Mouse (Mus musculus) limb, embryonic 10.5 days (tissue): Measurements from ENCODE around the gene Pnrc2. TPM values are rescaled to one million over a fixed set of nuclear protein-coding genes. Genes with fewer than 3 reads are reported as not detected.

Source experiments
- DNase-seq: peaks from one replicate; pipeline ENCODE4 v3.0.0-alpha.2; 2017; ENCODE audit warnings: low spot score
- H3K27ac ChIP-seq: fragments of 300-500 bp; sonication (generic); 2 replicates; pipeline ENCODE4 v1.5.1; 2016; ENCODE audit warnings: mild to moderate bottlenecking
- H3K27me3 ChIP-seq: fragments of 300-500 bp; sonication (generic); 2 replicates; pipeline ENCODE4 v1.6.1; 2016; ENCODE audit warnings: low read depth, mild to moderate bottlenecking; ENCODE audit not compliant: poor library complexity, severe bottlenecking
- H3K36me3 ChIP-seq: fragments of 300-500 bp; sonication (generic); 2 replicates; pipeline ENCODE4 v1.6.1; 2016; ENCODE audit warnings: mild to moderate bottlenecking, moderate library complexity
- H3K4me1 ChIP-seq: fragments of 300-500 bp; sonication (generic); 2 replicates; pipeline ENCODE4 v1.6.1; 2016
- H3K4me3 ChIP-seq: fragments of 300-500 bp; sonication (generic); 2 replicates; pipeline ENCODE4 v1.5.1; 2016; ENCODE audit warnings: mild to moderate bottlenecking, moderate library complexity
- H3K9me3 ChIP-seq: fragments of 300-500 bp; sonication (generic); replicated peaks from 2 replicates; pipeline ENCODE4 v1.6.1; 2016; ENCODE audit warnings: mild to moderate bottlenecking
- WGBS: fragments of 180-500 bp; shearing (Covaris S2); methylation state at CpG from one replicate; pipeline ENCODE4 v1.1.7; 2016; 5-methylcytosine and 5-hydroxymethylcytosine counted together
- polyA plus RNA-seq: library from polyadenylated mRNA; unstranded; fragments of >200 nt; fragmentation: Nextera tagmentation; extraction: Ambion mirVana; gene quantifications from 2 replicates; pipeline ENCODE4 v1.2.1, GENCODE M21; 2016

Gene Pnrc2
- polyA plus RNA-seq, 1 experiment from 2014 or later: 208 TPM

GRCm38 (mm10) chr4:135888448-135889057 lies 14.9 kb upstream of the Pnrc2 start:
- WGBS: 91% methylated on average over 24 of the region's 24 CpGs
- no peak for DNase-seq

DNA sequence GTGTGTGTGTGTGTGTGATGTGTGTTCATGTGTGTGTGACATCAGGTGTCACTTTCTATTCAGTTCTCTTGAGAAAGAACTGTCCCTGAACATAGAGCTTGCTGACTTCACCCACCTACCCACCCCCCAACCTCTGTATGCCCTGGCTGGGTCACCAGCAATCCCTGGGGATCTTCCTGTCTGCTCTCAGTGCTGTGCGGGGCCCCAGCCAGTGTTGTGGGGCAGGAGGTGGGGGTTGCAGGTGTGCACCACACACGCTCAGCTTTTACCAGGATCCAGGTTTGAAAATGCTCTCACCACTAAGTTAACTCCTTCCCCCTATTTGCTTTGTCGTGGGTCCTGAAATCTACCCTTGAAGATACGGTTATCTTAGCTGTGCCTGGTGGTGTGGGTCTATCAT lies 12.5 kb upstream of the Pnrc2 start:
- H3K27ac ChIP-seq: no peak overlapping the region
- WGBS: 89% methylated on average over 4 of the region's 4 CpGs
- H3K9me3 ChIP-seq: no peaks in the 10 kb centered on the region
- H3K4me1 ChIP-seq: peaks cover 17% of the 10 kb centered on the region
- DNase-seq: peak; percentile 13
- no peak overlapping the region for H3K4me3 ChIP-seq
- H3K27me3 ChIP-seq: no peaks in the 10 kb centered on the region
- no peaks in the 10 kb centered on the region for H3K36me3 ChIP-seq

More at GRCm38 (mm10) chr4:135888448-135889057, 14.9 kb upstream of the Pnrc2 start:
- H3K36me3 ChIP-seq: no peaks in the 10 kb centered on the region
- no peak overlapping the region for H3K4me3 ChIP-seq
- no peaks in the 10 kb centered on the region for H3K9me3 ChIP-seq
- no peak overlapping the region for H3K27ac ChIP-seq
- no peaks in the 10 kb centered on the region for H3K27me3 ChIP-seq
- H3K4me1 ChIP-seq: peaks cover 28% of the 10 kb centered on the region

- H3K4me3 ChIP-seq: no peak overlapping the region
- WGBS: 88% methylated on average over 12 of the region's 12 CpGs
These were observed 12.0 kb upstream of the Pnrc2 start for GRCm38 (mm10) chr4:135885676-135886075.

GRCm38 (mm10) chr4:135884531-135884930 lies 10.9 kb upstream of the Pnrc2 start:
- no peak for DNase-seq
- no peak overlapping the region for H3K4me3 ChIP-seq
- H3K36me3 ChIP-seq: no peaks in the 10 kb centered on the region
- peak overlapping the region; percentile 72 for H3K27ac ChIP-seq
- H3K27me3 ChIP-seq: no peaks in the 10 kb centered on the region
- H3K4me1 ChIP-seq: peaks cover 22% of the 10 kb centered on the region
- 52% methylated on average over 6 of the region's 6 CpGs for WGBS
- H3K9me3 ChIP-seq: no peaks in the 10 kb centered on the region

More at GRCm38 (mm10) chr4:135885676-135886075, 12.0 kb upstream of the Pnrc2 start:
- no peaks in the 10 kb centered on the region for H3K27me3 ChIP-seq
- no peak overlapping the region for H3K27ac ChIP-seq
- H3K36me3 ChIP-seq: no peaks in the 10 kb centered on the region
- no peaks in the 10 kb centered on the region for H3K9me3 ChIP-seq
- DNase-seq: peak; percentile 25
- H3K4me1 ChIP-seq: peaks cover 17% of the 10 kb centered on the region

GRCm38 (mm10) chr4:135883881-135884516 lies 10.3 kb upstream of the Pnrc2 start:
- Histone ChIP-seq H3K9me3 (no peaks in the 10 kb centered on the region), H3K4me1 (peaks cover 22% of the 10 kb centered on the region), H3K4me3 (no peak overlapping the region), H3K27me3 (no peaks in the 10 kb centered on the region), H3K27ac (peak overlapping the region; percentile 72), H3K36me3 (no peaks in the 10 kb centered on the region)
- 52% methylated on average over 7 of the region's 7 CpGs for WGBS
- peak; percentile 31 for DNase-seq

DNA sequence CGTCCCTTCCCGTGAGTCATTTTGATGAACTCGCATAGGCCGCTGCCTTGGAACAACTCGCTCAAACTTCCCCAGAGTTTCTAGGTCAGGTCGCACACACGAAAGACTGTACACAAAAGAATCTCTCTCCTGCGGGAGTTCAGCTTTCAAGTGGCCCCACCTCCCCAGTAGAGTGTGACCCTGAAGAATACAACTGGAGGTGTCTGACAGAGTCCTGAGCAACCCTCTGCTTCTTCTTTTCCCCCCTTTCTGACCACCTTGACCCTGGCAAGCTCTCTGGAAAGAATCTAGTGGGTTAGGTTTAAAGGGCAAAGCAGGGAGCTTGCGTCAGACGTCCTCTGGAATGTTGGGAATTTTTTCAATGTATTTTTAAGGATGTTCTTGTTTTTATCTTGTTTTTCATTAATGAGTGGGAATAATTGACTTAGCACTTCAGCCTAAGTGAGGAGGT lies 9.8 kb upstream of the Pnrc2 start:
- WGBS: 68% methylated on average over 10 of the region's 10 CpGs
- Histone ChIP-seq H3K4me3 (no peak overlapping the region), H3K27me3 (no peaks in the 10 kb centered on the region), H3K4me1 (peaks cover 22% of the 10 kb centered on the region), H3K36me3 (no peaks in the 10 kb centered on the region), H3K9me3 (no peaks in the 10 kb centered on the region), H3K27ac (no peak overlapping the region)
- DNase-seq: peak; percentile 29

DNA sequence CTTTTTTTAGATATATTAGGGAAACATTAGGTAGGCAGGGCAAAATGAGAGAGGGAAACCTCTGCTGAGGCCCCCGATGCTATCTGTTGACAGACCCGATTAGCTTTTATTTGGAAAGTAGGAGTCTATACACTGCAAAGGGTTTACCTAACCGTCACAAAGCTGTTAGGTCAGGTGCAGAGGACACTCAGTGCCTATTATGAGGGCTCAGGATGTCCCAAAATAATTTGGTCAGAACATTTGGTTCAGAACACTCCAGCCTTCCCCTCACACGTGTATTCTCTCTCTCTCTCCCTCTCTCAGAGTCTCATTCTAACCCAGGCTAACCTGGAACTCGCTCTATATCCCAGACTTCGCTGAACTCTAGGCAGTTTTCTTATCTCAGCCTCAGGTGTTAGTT lies 8.4 kb upstream of the Pnrc2 start:
- no peak overlapping the region; the same call in 1 of the 2 replicates for H3K27ac ChIP-seq
- DNase-seq: no peak
- no peaks in the 10 kb centered on the region for H3K36me3 ChIP-seq
- 78% methylated on average over 6 of the region's 6 CpGs for WGBS
- H3K4me1 ChIP-seq: peaks cover 24% of the 10 kb centered on the region
- no peaks in the 10 kb centered on the region for H3K9me3 ChIP-seq
- no peak overlapping the region for H3K4me3 ChIP-seq
- no peaks in the 10 kb centered on the region for H3K27me3 ChIP-seq

- no peak for DNase-seq
These were observed 6.9 kb upstream of the Pnrc2 start for GRCm38 (mm10) chr4:135880576-135880975.

DNA sequence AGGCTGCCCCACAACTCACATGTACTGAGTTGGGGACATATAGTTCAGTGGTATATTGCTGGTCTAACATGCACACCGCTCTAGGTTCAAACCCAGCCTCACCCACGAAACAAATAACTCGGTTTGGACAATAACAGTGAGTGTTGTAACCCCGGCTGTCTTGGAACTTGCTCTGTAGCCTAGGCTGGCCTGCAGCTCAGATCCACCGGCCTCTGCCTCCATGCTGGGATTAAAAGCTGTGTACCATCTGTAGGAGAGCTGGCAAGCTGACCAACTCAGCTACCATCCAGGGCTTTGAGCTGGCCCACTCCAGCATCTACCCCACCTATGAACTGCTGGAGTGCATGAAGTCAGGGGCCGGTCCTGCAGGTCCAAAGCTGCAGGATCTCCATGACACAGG lies 6.4 kb upstream of the Pnrc2 start:
- Histone ChIP-seq H3K4me1 (peaks cover 39% of the 10 kb centered on the region), H3K9me3 (no peaks in the 10 kb centered on the region), H3K27me3 (no peaks in the 10 kb centered on the region), H3K27ac (peak overlapping the region; percentile 19; the same call in 1 of the 2 replicates), H3K4me3 (no peak overlapping the region), H3K36me3 (no peaks in the 10 kb centered on the region)
- no peak for DNase-seq
- 90% methylated on average over 6 of the region's 6 CpGs for WGBS

More at GRCm38 (mm10) chr4:135880576-135880975, 6.9 kb upstream of the Pnrc2 start:
- WGBS: 87% methylated on average over 10 of the region's 10 CpGs
- Histone ChIP-seq H3K36me3 (no peaks in the 10 kb centered on the region), H3K27ac (no peak overlapping the region), H3K4me1 (peaks cover 38% of the 10 kb centered on the region), H3K4me3 (no peak overlapping the region), H3K9me3 (no peaks in the 10 kb centered on the region), H3K27me3 (no peaks in the 10 kb centered on the region)

DNA sequence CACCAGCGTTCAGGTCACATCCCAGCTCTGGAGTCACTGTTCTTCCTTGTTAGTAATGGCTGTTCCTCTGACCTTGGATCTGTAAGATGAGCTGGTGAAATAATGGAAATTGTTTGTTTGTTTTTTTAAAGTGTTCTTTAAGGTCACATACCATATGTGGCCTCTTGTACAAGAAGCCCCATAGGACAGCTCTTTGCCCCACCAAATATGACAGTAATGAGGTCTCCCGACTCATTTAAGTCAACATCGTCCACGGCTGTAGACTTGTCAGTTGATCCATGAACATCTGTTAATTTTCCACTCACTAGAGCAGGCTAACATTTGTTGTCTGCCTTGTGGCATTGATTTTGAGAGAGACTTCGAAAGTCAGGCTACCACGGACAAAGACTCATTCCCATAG lies 5.4 kb upstream of the Pnrc2 start:
- H3K27me3 ChIP-seq: no peaks in the 10 kb centered on the region
- no peaks in the 10 kb centered on the region for H3K9me3 ChIP-seq
- WGBS: 76% methylated on average over 6 of the region's 6 CpGs
- H3K36me3 ChIP-seq: no peaks in the 10 kb centered on the region
- H3K4me3 ChIP-seq: no peak overlapping the region
- H3K4me1 ChIP-seq: peaks cover 41% of the 10 kb centered on the region
- no peak overlapping the region for H3K27ac ChIP-seq
- DNase-seq: no peak

DNA sequence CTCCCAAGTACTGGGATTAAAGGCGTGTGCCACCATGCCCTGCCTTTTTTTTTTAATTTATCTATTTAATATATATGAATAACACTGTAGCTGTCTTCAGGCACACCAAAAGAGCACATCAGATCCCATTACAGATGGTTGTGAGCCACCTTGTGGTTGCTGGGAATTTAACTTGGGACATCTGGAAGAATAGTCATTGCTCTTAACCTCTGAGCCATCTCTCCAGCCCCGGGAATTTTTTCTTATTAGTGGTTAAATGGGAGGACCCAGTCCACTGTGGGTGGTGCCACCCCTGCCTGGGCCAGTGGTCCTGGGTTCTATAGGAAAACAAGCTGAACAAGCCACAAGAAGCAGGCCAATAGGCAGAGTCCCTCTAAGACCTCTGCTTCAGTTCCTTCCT lies 4.1 kb upstream of the Pnrc2 start:
- Histone ChIP-seq H3K4me1 (peaks cover 40% of the 10 kb centered on the region), H3K27ac (no peak overlapping the region), H3K36me3 (peaks cover 2% of the 10 kb centered on the region), H3K27me3 (no peaks in the 10 kb centered on the region), H3K9me3 (no peaks in the 10 kb centered on the region), H3K4me3 (no peak overlapping the region)
- no peak for DNase-seq
- 72% methylated on average over 2 of the region's 2 CpGs for WGBS

- peaks cover 51% of the 10 kb centered on the region for H3K4me1 ChIP-seq
- no peaks in the 10 kb centered on the region for H3K27me3 ChIP-seq
- DNase-seq: peak; percentile 75
- WGBS: 2% methylated on average over 16 of the region's 16 CpGs
- peaks cover 13% of the 10 kb centered on the region for H3K36me3 ChIP-seq
- peak overlapping the region; percentile 41 for H3K4me3 ChIP-seq
- H3K9me3 ChIP-seq: no peaks in the 10 kb centered on the region
- peak overlapping the region; percentile 99 for H3K27ac ChIP-seq
These were observed 3.0 kb upstream of the Pnrc2 start for GRCm38 (mm10) chr4:135876583-135877020.

DNA sequence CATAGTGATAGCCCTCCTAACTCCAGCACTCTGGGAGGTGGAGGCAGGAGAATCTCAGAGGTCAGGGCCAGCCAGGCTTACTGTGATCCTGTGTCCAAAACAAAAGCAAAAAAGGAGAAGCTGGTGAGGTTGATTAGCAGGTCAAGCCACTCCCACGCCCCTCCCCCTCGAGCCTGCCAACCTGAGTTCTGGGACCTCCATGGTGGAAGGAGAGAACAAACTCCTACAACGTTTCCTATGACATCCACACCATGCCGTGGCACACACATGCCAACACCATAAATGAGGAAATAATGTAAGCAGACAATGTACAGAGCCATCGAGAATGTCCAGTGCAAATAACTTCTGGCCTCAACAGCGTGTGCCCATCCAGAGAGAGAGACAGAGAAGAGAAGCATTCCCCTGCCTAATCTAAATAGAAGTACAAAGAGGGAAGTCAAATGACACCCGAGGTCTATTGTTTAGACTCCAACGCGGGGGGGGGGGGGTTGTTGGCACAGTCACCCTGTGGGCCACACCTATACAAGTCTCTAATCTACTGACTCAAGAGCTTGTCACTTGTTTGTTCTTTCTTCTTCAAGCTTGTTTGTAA lies 2.4 kb upstream of the Pnrc2 start:
- Histone ChIP-seq H3K9me3 (no peaks in the 10 kb centered on the region), H3K4me1 (peaks cover 55% of the 10 kb centered on the region), H3K36me3 (peaks cover 18% of the 10 kb centered on the region), H3K4me3 (peak overlapping the region; percentile 41), H3K27me3 (no peaks in the 10 kb centered on the region), H3K27ac (peak overlapping the region; percentile 99)
- 10% methylated on average over 9 of the region's 9 CpGs for WGBS
- peak; percentile 66 for DNase-seq
